Mouse (Mus musculus) ES-Bruce4 (cell line): ENCODE measurements around the gene Tcf7l1.

ENCODE experiments used
- CTCF ChIP-seq: IDR thresholded peaks from one replicate; pipeline ENCODE4 v1.8.1; 2011; ENCODE audit warnings: low read depth, low read length
- EP300 ChIP-seq: IDR thresholded peaks from 2 replicates; pipeline ENCODE4 v1.6.1; 2011; ENCODE audit warnings: low read depth, low read length; ENCODE audit not compliant: insufficient read depth
- POLR2A ChIP-seq: IDR thresholded peaks from one replicate; pipeline ENCODE4 v1.8.1; 2011; ENCODE audit warnings: low read length; ENCODE audit not compliant: insufficient read depth

GRCm38 (mm10) chr6:72768804-72769203 lies 20.2 kb downstream of the Tcf7l1 start:
- TF ChIP-seq POLR2A, result no peak
- no peak for TF ChIP-seq CTCF
- no peak for TF ChIP-seq EP300
